ENCODE assay signal across 26 mouse cellular contexts in genomic region chr14:57268900-57269299, GRCm38 (mm10).
DNase-seq lines count a peak whose midpoint lies in the region; ATAC-seq and TF ChIP-seq lines count a peak whose summit lies in the region.
"Had no signal": no experiment of that assay in that cellular context is flagged by ENCODE, and none has a peak within 500 bp of the region (broad histone marks: within the 10 kb centered on the region; RNA-seq: fewer than 3 reads in every experiment).

No protein-coding gene starts in this region.

- ATAC-seq in midbrain, embryonic 11.5 days (ENCODE audit: low FRiP score), result no peak
- ATAC-seq in midbrain, embryonic 14.5 days (ENCODE audit: low FRiP score, low TSS enrichment), result no peak
- ATAC-seq in intestine, postnatal 0 days, result peak; percentile 67
- ATAC-seq in erythroblast, adult 5-6 weeks (replicated peaks; ENCODE audit: low FRiP score, poor library complexity, severe bottlenecking), result no peak
- ATAC-seq: activated CD4-positive, CD25-positive, alpha-beta regulatory T cell, adult 4 months; CD4-positive, CD25-positive, alpha-beta regulatory T cell, adult 4 months; forebrain, embryonic 14.5 days; forebrain, embryonic 16.5 days had no signal

- no peaks in the 10 kb centered on the region for H3K27me3 ChIP-seq in midbrain, embryonic 11.5 days (ENCODE audit: control insufficient read depth, insufficient read depth, low read length)
- H3K27me3 ChIP-seq in midbrain, embryonic 14.5 days (ENCODE audit: control insufficient read depth, insufficient read depth, low read length), result no peaks in the 10 kb centered on the region
- H3K27me3 ChIP-seq in intestine, postnatal 0 days (replicated peaks; ENCODE audit: control insufficient read depth, insufficient read depth, low read length), result no peaks in the 10 kb centered on the region
- H3K27me3 ChIP-seq: CH12.LX; embryonic facial prominence, embryonic 12.5 days; forebrain, embryonic 12.5 days; Patski had no signal

- peak; percentile 31 for DNase-seq in midbrain, embryonic 11.5 days (ENCODE audit: low spot score, missing footprints)
- no peak for DNase-seq in midbrain, embryonic 14.5 days
- DNase-seq in urinary bladder, postnatal 14 days (ENCODE audit: low spot score), result no peak
- DNase-seq: adrenal gland, adult 8-10 months; adrenal gland, postnatal 14 days; adrenal gland, postnatal 36 days; B cell, adult 2 months; cerebellum, adult 11-12 months; cerebellum, adult 2 months; cerebellum, adult 9-10 months; cerebellum, postnatal 10 days; cerebellum, postnatal 25 days had no signal

- no peaks in the 10 kb centered on the region for H3K36me3 ChIP-seq in midbrain, embryonic 11.5 days (ENCODE audit: control insufficient read depth, insufficient read depth, low read length)
- no peaks in the 10 kb centered on the region for H3K36me3 ChIP-seq in midbrain, embryonic 14.5 days (ENCODE audit: control insufficient read depth, insufficient read depth, low read length)
- H3K36me3 ChIP-seq in intestine, postnatal 0 days (ENCODE audit: control insufficient read depth, insufficient read depth), result no peaks in the 10 kb centered on the region
- H3K36me3 ChIP-seq: embryonic facial prominence, embryonic 10.5 days; embryonic facial prominence, embryonic 12.5 days; forebrain, embryonic 10.5 days; forebrain, embryonic 12.5 days; G1E had no signal

- TF ChIP-seq CTCF in intestine, postnatal 0 days (IDR thresholded peaks at IDR 0.05; ENCODE audit: low read depth), result no peak

- no peaks in the 10 kb centered on the region for H3K9me3 ChIP-seq in midbrain, embryonic 11.5 days (ENCODE audit: control insufficient read depth, low read length)
- H3K9me3 ChIP-seq in midbrain, embryonic 14.5 days (ENCODE audit: control insufficient read depth, low read length), result no peaks in the 10 kb centered on the region
- H3K9me3 ChIP-seq in intestine, postnatal 0 days (ENCODE audit: control insufficient read depth), result no peaks in the 10 kb centered on the region
- H3K9me3 ChIP-seq: embryonic facial prominence, embryonic 10.5 days; embryonic facial prominence, embryonic 12.5 days; forebrain, embryonic 10.5 days; forebrain, embryonic 12.5 days; G1E had no signal

- no peak overlapping the region for H3K27ac ChIP-seq in midbrain, embryonic 11.5 days (ENCODE audit: low read depth, low read length)
- no peak overlapping the region for H3K27ac ChIP-seq in midbrain, embryonic 14.5 days (replicated peaks; ENCODE audit: low read depth, low read length)
- peak overlapping the region; percentile 76 for H3K27ac ChIP-seq in intestine, postnatal 0 days (ENCODE audit: low read depth, low read length)
- H3K27ac ChIP-seq: embryonic facial prominence, embryonic 10.5 days; embryonic facial prominence, embryonic 12.5 days; forebrain, embryonic 10.5 days; forebrain, embryonic 12.5 days had no signal

- no peaks in the 10 kb centered on the region for H3K4me1 ChIP-seq in midbrain, embryonic 11.5 days (ENCODE audit: control insufficient read depth, insufficient read depth, low read length)
- H3K4me1 ChIP-seq in midbrain, embryonic 14.5 days (ENCODE audit: control insufficient read depth, insufficient read depth, low read length), result no peaks in the 10 kb centered on the region
- H3K4me1 ChIP-seq in intestine, postnatal 0 days (replicated peaks; ENCODE audit: control insufficient read depth, insufficient read depth, low read length), result no peaks in the 10 kb centered on the region
- H3K4me1 ChIP-seq: embryonic facial prominence, embryonic 12.5 days; forebrain, embryonic 12.5 days had no signal

- 86% methylated on average over 3 of the region's 3 CpGs for WGBS in midbrain, embryonic 11.5 days
- 89% methylated on average over 3 of the region's 3 CpGs for WGBS in midbrain, embryonic 14.5 days
- WGBS in intestine, postnatal 0 days, result 44% methylated on average over 3 of the region's 3 CpGs

- H3K4me3 ChIP-seq in midbrain, embryonic 11.5 days (ENCODE audit: low read depth, low read length), result no peak overlapping the region
- H3K4me3 ChIP-seq in midbrain, embryonic 14.5 days (replicated peaks; ENCODE audit: low read depth, low read length), result no peak overlapping the region
- no peak overlapping the region for H3K4me3 ChIP-seq in intestine, postnatal 0 days (ENCODE audit: low read depth, low read length)
- H3K4me3 ChIP-seq: embryonic facial prominence, embryonic 10.5 days; embryonic facial prominence, embryonic 12.5 days; erythroblast, embryonic 14.5 days; forebrain, embryonic 10.5 days; forebrain, embryonic 12.5 days had no signal

- no peak overlapping the region for H3K9ac ChIP-seq in midbrain, embryonic 11.5 days (ENCODE audit: low read length)
- no peak overlapping the region for H3K9ac ChIP-seq in midbrain, embryonic 14.5 days (replicated peaks; ENCODE audit: low read length)
- H3K9ac ChIP-seq in intestine, postnatal 0 days (ENCODE audit: low read depth, low read length), result no peak overlapping the region
- H3K9ac ChIP-seq: embryonic facial prominence, embryonic 12.5 days; forebrain, embryonic 12.5 days had no signal

- no peak overlapping the region for H3K4me2 ChIP-seq in midbrain, embryonic 11.5 days
- H3K4me2 ChIP-seq in midbrain, embryonic 14.5 days (ENCODE audit: low read length), result no peak overlapping the region
- no peak overlapping the region for H3K4me2 ChIP-seq in intestine, postnatal 0 days (replicated peaks; ENCODE audit: low read depth)
- H3K4me2 ChIP-seq: embryonic facial prominence, embryonic 12.5 days; forebrain, embryonic 12.5 days had no signal
